Mouse (Mus musculus) brain, adult 10 weeks (tissue): ENCODE data around the gene Olfr378. TPM values are rescaled to one million over a fixed set of nuclear protein-coding genes. Genes with fewer than 3 reads are reported as not detected.

Experiments
- polyA plus RNA-seq: library from polyadenylated mRNA; stranded (reverse); fragments of 350-450 nt; fragmentation: Illumina TruSeq; extraction: RNeasy Lipid Tissue Mini Kit (QIAGEN cat#74804); gene quantifications from one replicate; pipeline ENCODE4 v1.2.3, GENCODE M21; 2015; ENCODE audit warnings: low read depth, low replicate concordance

Olfr378 gene
- polyA plus RNA-seq = not detected

DNA sequence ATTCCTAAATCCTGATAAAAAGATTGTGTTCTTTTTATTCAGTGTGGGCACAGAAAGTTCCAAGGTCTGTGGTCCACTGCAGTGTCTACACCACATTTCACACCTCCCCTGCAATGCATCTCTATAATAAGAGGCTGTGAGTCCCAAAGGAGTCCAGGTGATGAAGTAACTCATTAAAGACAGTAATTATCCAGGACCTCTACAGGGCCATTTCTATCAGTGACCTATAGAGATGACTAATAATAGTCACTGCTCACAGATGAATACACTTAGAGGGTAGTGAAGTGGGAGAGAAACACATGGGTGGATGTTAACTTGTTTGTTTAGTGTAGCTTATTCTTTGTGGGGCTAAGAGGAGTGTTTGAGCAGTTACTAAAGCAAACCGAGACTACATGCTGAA lies at the start of gene Olfr378:
Gene Olfr378, minus strand, starts transcription at position 101 of the 400 bp plus-strand sequence.

DNA sequence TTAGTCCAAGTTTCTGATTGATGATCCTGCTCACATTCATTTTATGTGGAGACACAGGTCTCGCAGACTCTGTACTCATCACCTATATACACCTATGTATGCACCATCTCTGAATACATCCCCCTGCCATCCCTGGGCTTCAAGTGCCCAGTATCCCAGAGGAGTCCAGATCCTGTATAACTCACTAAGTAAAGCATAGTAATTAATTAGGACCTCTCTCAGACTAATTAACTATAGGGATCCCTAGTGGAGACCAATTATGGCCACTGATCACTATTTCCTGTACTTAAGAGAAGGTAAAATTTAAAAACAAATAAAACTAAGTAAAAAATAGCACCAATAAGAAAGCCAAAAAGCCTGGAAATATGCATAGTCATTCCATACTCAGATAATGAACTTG lies 29.1 kb upstream of the Olfr378 start, which contains the start of gene Olfr380:
Gene Olfr380, minus strand, starts transcription at position 101 of the 400 bp plus-strand sequence.

GRCm38 (mm10) chr11:73399514-73399913 lies 28.8 kb downstream of the Olfr378 start, which contains the start of gene Olfr1:
Olfr1 (minus strand) TSS chr11:73399614.

Other genes starting within 250 kb of the Olfr378 start
- gene Ctns, start 229.4 kb downstream of the Olfr378 start, polyA plus RNA-seq = 14.1 TPM
- 3.3 TPM for gene Shpk, start 229.0 kb downstream of the Olfr378 start, polyA plus RNA-seq
- 0.21 TPM for gene Trpv1, start 194.2 kb downstream of the Olfr378 start, polyA plus RNA-seq
- gene Trpv3, start 161.1 kb downstream of the Olfr378 start, polyA plus RNA-seq = 0.49 TPM
- gene Aspa, start 98.9 kb downstream of the Olfr378 start, polyA plus RNA-seq = 53.5 TPM
- not detected for gene Gm49340, start 98.7 kb downstream of the Olfr378 start, polyA plus RNA-seq
- not detected for gene Spata22, start 98.7 kb downstream of the Olfr378 start, polyA plus RNA-seq
- not detected for gene Olfr20, start 77.7 kb downstream of the Olfr378 start, polyA plus RNA-seq
- gene Olfr376, start 57.2 kb downstream of the Olfr378 start, polyA plus RNA-seq = not detected
- gene Olfr1, start 28.9 kb downstream of the Olfr378 start, polyA plus RNA-seq = not detected
- gene Olfr380, start 29.0 kb upstream of the Olfr378 start, polyA plus RNA-seq = not detected
- gene Olfr381, start 63.1 kb upstream of the Olfr378 start, polyA plus RNA-seq = not detected
- gene Olfr382, start 88.7 kb upstream of the Olfr378 start, polyA plus RNA-seq = not detected
- not detected for gene Olfr385, start 164.5 kb upstream of the Olfr378 start, polyA plus RNA-seq
- not detected for gene Olfr384, start 170.1 kb upstream of the Olfr378 start, polyA plus RNA-seq